Mouse (Mus musculus) urinary bladder, adult 18-20 months (tissue): ENCODE results near the gene Gabpb1.

ENCODE experiments used
- DNase-seq, 2 experiments: peaks; one replicate each; pipeline ENCODE4 v3.0.0; 2022; ENCODE audit warnings: low spot score in 2 of 2, mixed read lengths in 2 of 2

The Gabpb1 gene

DNA sequence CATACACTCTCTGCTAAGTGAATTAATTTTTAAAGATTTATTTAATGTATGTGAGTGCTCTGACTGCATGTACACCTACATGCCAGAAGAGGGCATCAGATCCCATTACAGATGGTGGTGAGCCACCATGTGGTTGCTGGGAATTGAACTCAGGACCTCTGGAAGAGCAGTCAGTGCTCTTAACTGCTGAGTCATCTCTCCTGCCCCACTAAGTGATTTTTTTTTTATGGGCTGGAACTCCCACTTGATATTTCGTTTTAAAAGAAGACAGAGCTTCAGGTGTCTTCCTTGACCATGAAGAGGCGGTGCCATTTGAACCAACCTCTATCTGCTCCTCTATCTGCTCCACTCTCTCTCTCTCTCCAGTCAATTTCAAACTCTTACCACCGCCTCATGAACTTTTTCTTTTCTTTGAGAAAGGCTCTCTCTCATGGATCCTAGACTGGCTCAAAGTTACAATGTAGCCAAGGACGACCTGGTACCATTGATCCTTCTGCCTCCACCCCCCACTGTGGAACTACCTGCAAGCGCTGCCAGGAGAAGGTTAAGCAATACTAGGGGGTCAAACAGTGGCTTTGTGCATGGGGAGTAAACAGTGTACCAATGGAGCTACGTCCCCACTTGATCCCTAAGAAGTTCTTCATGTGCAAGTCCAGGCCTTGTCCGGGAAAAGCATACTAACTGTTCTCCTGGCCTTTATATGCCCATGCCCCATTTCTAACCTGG, 79.6 kb downstream of the Gabpb1 start:
- no peak for DNase-seq

DNA sequence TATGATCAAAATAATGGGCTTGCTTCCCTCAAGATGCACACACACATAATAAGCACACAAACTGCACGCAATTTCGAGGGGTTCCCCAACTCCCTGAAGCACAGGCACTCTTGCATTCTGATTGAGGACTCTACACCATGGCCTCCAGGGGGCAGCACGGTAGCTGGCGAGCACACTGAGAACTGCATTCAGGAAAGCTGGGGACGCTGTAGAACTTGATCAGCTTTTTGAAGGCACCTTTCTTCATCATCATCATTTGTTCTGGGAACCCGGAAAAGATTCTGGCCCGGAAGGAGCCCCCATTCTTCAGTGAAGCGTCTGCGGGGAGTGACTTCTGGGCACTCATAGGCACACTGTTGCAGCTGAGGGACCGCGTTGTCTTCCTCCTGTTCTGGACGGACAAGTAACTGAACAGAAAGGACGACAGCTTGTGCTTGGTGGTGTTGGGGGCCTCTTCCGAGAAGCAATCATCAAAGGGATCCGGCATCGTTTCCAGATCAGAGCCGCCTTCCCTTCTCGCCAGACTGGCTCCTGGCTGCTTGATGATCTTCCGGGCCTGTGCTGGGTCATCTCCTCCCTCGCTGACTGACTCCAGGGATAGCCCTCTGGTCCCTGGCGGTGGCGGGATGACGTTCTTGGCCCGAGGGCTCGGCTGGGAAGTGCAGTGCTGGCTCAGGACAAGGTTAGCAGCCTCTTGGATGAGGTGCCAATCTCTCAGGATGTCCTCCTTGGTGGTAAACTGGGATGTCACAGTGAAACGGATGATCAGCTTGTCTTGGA, 82.1 kb downstream of the Gabpb1 start:
- peak; percentile 40 to 65 for DNase-seq

DNA sequence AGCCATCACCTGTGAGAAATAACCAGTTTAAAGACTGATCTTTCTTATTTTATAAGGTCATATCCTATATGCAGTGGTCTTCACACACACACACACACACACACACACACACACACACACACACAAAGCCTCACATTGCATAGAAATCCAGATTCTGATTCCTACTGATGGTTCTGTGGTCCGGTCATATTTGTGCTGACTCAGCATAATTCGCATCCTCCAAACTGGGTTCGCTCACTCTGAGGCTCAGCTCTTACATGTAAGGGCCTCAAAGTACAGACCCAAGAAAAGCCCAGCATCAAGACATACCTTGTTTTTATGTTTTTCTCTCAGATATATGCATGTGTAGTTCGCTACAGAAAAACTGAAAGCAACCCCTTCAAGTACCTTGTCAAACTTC, 84.8 kb downstream of the Gabpb1 start:
- DNase-seq = no peak

DNA sequence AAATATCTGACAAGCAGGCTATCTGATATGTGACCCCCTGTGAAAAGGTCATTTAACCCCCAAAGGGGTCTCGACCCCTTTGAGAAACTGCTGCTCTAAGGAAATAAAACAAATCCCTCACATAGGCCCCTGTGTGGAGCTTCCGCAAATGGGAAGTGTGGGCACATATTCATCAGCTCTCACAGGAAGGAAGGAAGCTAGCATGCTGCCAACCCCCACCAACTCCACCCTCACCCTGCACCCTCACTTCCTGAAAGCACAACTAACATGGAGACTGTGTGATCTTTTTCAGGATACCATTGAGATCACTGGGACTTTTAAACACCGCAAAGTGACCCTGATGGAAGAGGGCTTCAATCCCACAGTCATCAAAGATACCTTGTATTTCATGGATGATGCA, 88.7 kb downstream of the Gabpb1 start:
- no peak for DNase-seq

DNA sequence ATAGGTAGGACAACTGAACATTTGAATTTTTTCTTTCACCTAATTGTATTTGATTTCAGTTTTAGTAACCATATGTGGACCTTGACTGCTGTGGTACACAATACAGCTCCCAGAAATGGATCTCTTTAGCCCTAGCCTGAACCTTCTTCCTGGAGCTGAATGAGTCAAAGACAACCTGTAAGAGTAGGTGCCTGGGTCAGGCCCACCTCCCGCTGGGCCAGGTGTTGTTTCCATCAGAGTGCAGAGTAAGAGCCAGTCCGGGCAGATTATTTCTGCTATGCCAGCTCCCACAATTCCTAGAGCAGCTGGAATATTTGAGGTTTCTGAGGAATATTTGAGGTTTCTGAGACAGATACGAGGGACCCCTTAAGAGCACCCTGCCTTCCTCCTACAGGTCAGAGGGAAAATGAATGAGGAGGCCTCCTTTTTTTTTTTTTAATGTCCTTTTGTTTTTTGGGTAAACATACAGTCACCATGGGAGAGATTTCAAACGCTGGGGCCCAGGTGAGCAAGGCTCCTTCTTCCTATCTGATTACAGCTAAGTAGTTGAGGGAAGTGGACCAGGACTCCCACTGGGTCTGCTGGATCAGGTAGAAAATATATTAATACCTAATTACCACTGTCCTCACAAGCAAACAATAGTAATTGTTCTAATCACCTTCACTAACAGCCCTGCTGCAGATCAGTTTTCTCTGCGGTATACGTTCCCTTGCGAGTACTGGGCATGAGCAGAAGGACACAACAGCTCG, 91.3 kb downstream of the Gabpb1 start:
- DNase-seq = no peak

DNA sequence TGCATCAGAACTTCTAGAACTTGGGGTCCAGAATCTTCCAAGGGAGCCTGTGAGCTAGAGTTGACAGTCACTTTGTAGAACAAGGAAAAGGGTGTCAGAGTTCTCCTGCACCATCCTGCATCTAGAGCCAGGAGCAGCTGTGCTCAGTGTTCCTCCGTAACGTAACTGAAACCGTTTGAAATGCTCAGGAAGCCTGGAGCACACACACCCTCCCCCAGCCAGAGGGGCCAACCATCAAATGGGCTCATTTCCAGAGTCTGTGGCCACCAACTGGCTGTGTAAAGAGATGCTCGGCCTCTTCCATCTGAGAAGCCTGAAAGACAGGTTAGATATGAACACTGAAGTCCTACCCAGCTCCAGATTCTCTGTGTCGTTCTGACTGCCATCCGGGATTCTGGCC, 92.2 kb downstream of the Gabpb1 start:
- no peak for DNase-seq

DNA sequence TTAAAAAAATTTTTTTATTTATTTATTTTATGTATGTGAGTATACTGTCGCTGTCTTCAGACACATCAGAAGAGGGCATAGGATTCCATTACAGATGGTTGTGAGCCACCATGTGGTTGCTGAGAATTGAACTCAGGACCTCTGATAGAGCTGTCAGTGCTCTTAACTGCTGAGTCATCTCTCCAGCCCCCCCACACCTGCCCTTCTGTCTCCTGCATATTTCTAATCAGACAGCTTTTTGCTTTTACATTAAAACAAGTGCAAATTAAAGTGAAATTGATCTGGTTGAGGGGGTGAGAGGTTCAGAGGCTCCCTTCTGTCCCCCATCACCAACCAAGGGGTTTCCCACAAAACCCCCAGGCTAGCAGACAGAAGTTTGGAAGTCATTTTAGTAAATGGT, 96.9 kb downstream of the Gabpb1 start:
- no peak for DNase-seq
